Mouse (Mus musculus) hindbrain, embryonic 14.5 days (tissue): ENCODE measurements around the gene Ablim2. TPM values are rescaled to one million over a fixed set of nuclear protein-coding genes. Genes with fewer than 3 reads are reported as not detected.

ENCODE experiments used
- ATAC-seq: fragments of 200-750 bp; cut with Nextera tagmentation; 2 replicates; pipeline ENCODE4 v1.8.0; 2017; ENCODE audit warnings: moderate number of reproducible peaks, mild to moderate bottlenecking, moderate TSS enrichment, moderate library complexity; ENCODE audit not compliant: low FRiP score
- DNase-seq: peaks from one replicate; pipeline ENCODE4 v3.0.0-alpha.2; 2015; ENCODE audit warnings: low spot score
- H3K27ac ChIP-seq: fragments of 300-500 bp; sonication (generic); 2 replicates; pipeline ENCODE4 v1.5.1; 2014; ENCODE audit warnings: mild to moderate bottlenecking, moderate library complexity
- H3K27me3 ChIP-seq: fragments of 300-500 bp; sonication (generic); 2 replicates; pipeline ENCODE4 v1.6.1; 2014; ENCODE audit warnings: mild to moderate bottlenecking, low read length, mixed read lengths; ENCODE audit not compliant: control insufficient read depth, insufficient read depth
- H3K36me3 ChIP-seq: fragments of 300-500 bp; sonication (generic); replicated peaks from 2 replicates; pipeline ENCODE4 v1.6.1; 2014; ENCODE audit not compliant: control insufficient read depth, insufficient read depth
- H3K4me1 ChIP-seq: fragments of 300-500 bp; sonication (generic); replicated peaks from 2 replicates; pipeline ENCODE4 v1.6.1; 2014; ENCODE audit warnings: antibody characterized with exemption, low read length, mixed read lengths; ENCODE audit not compliant: control insufficient read depth, insufficient read depth
- H3K4me2 ChIP-seq: fragments of 300-500 bp; sonication (generic); replicated peaks from 2 replicates; pipeline ENCODE4 v1.6.1; 2014; ENCODE audit warnings: mild to moderate bottlenecking, moderate library complexity
- H3K4me3 ChIP-seq: fragments of 300-500 bp; sonication (generic); replicated peaks from 2 replicates; pipeline ENCODE4 v1.5.1; 2014; ENCODE audit warnings: mild to moderate bottlenecking, low read length
- H3K9ac ChIP-seq: fragments of 300-500 bp; sonication (generic); 2 replicates; pipeline ENCODE4 v1.6.1; 2014
- H3K9me3 ChIP-seq: fragments of 300-500 bp; sonication (generic); 2 replicates; pipeline ENCODE4 v1.6.1; 2016; ENCODE audit warnings: low read length; ENCODE audit not compliant: control insufficient read depth
- WGBS: fragments of 180-500 bp; shearing (Covaris S2); extraction: QIAGEN DNeasy Blood & Tissue Kit; methylation state at CpG from one replicate; pipeline ENCODE4 v1.1.7; 2014; 5-methylcytosine and 5-hydroxymethylcytosine counted together
- polyA plus RNA-seq: library from polyadenylated mRNA; unstranded; fragments of >200 nt; fragmentation: Nextera tagmentation; extraction: Ambion mirVana; gene quantifications from 2 replicates; pipeline ENCODE4 v1.2.1, GENCODE M21; 2014

The Ablim2 gene
- polyA plus RNA-seq, 1 experiment from 2014 or later, result 19.9 TPM

GRCm38 (mm10) chr5:35916666-35917065, 159.0 kb downstream of the Ablim2 start:
- H3K4me1 ChIP-seq, result peaks cover 63% of the 10 kb centered on the region

DNA sequence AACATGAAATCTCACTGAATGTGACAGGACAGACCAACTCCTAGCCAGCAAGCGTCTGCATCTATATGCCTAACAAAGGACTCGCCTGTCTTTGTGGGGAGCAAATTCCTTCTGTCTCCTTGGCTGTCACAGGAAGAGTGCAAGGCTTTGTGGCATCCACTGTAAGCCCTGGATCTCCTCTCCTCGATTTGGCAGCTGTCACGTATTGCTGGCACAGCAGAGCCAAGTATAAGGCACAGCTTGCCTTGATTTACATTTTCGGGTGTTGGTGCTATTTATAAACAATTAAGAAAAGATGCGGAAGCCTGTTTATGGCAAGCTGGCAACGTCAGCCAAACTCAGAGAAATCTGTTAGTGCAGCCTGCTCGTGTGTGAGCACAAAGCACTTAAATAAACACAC, 160.7 kb downstream of the Ablim2 start:
- peak overlapping the region; percentile 51 for H3K9ac ChIP-seq
- H3K4me2 ChIP-seq, result peak overlapping the region; percentile 13; the same call in 1 of the 2 replicates
- peak; percentile 58 for DNase-seq
- no peaks in the 10 kb centered on the region for H3K9me3 ChIP-seq
- no peak overlapping the region for H3K4me3 ChIP-seq
- H3K4me1 ChIP-seq, result peaks cover 78% of the 10 kb centered on the region
- peak; percentile 42; the same call in 1 of the 2 replicates for ATAC-seq
- H3K27ac ChIP-seq, result peak overlapping the region; percentile 91
- H3K27me3 ChIP-seq, result no peaks in the 10 kb centered on the region
- H3K36me3 ChIP-seq, result no peaks in the 10 kb centered on the region
- 14% methylated on average over 8 of the region's 8 CpGs for WGBS

More at GRCm38 (mm10) chr5:35916666-35917065, 159.0 kb downstream of the Ablim2 start:
- Histone ChIP-seq H3K9ac (no peak overlapping the region), H3K27me3 (no peaks in the 10 kb centered on the region), H3K27ac (no peak overlapping the region), H3K4me2 (no peak overlapping the region), H3K36me3 (no peaks in the 10 kb centered on the region), H3K9me3 (no peaks in the 10 kb centered on the region), H3K4me3 (no peak overlapping the region)
- no peak for ATAC-seq
- 24% methylated on average over 5 of the region's 5 CpGs for WGBS
- no peak for DNase-seq

DNA sequence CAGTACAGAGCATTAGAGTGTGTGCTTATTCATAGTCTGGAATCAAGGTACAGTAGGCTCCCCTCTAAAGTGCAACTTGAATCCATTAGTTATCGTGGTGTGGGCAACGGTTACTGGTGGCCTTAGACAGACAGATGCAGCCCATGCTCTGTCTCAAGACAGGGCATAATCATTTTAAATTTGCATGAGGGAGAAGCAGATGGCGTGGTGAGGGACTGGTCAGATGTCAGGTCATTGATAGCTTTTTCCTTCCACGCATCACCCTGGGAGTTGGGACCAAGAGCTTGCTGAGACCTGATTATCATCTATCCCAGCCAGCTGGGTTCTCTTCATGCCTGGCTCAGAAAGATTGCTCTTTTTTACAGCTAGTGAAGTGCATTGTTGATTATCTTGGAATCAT, 162.4 kb downstream of the Ablim2 start:
- Histone ChIP-seq H3K9me3 (no peaks in the 10 kb centered on the region), H3K4me2 (no peak overlapping the region), H3K27me3 (no peaks in the 10 kb centered on the region), H3K4me3 (no peak overlapping the region), H3K36me3 (no peaks in the 10 kb centered on the region), H3K27ac (0 out of 2 replicates have a peak overlapping the region, but pooled peaks have one; percentile 91), H3K4me1 (peaks cover 91% of the 10 kb centered on the region), H3K9ac (no peak overlapping the region)
- 27% methylated on average over 4 of the region's 4 CpGs for WGBS
- DNase-seq (no peak), ATAC-seq (no peak)

DNA sequence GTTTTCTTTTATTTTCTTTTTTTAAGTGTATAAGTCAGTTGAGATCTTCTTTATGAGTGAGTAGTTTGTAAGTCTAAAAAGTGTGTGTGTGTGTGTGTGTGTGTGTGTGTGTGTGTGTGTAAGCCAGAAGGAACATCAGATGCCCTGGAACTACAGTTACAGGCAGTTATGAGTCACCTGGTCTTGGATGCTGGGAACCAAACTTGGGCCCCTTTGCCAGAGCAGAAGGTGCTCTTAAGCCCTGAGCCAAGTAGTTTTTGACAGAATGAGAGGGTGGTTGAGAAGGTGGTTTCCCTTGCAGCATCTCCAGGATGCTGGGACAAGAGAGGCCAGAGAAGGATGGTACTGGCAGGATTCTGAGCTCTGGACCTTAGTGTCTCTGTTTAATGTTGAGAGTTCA, 162.9 kb downstream of the Ablim2 start:
- Histone ChIP-seq H3K27me3 (no peaks in the 10 kb centered on the region), H3K4me3 (no peak overlapping the region), H3K27ac (no peak overlapping the region; the same call in 1 of the 2 replicates), H3K4me1 (peaks cover 91% of the 10 kb centered on the region), H3K9me3 (no peaks in the 10 kb centered on the region), H3K36me3 (no peaks in the 10 kb centered on the region), H3K9ac (no peak overlapping the region), H3K4me2 (no peak overlapping the region)
- DNase-seq, result no peak
- no peak for ATAC-seq

GRCm38 (mm10) chr5:35921141-35921540, 163.5 kb downstream of the Ablim2 start:
- ATAC-seq (no peak), DNase-seq (no peak)
- 80% methylated on average over 6 of the region's 6 CpGs for WGBS
- Histone ChIP-seq H3K27ac (no peak overlapping the region), H3K4me1 (peaks cover 91% of the 10 kb centered on the region), H3K9me3 (no peaks in the 10 kb centered on the region), H3K27me3 (no peaks in the 10 kb centered on the region), H3K36me3 (no peaks in the 10 kb centered on the region), H3K4me2 (no peak overlapping the region), H3K4me3 (no peak overlapping the region), H3K9ac (no peak overlapping the region)

GRCm38 (mm10) chr5:35921595-35922254, 164.0 kb downstream of the Ablim2 start:
- 0 out of 2 replicates have a peak overlapping the region, but pooled peaks have one; percentile 2 for H3K4me2 ChIP-seq
- ATAC-seq (peak; percentile 15; the same call in 1 of the 2 replicates), DNase-seq (no peak)
- H3K36me3 ChIP-seq, result no peaks in the 10 kb centered on the region
- peaks cover 95% of the 10 kb centered on the region for H3K4me1 ChIP-seq
- WGBS, result 39% methylated on average over 10 of the region's 10 CpGs
- H3K27me3 ChIP-seq, result no peaks in the 10 kb centered on the region
- H3K9ac ChIP-seq, result no peak overlapping the region
- H3K4me3 ChIP-seq, result no peak overlapping the region
- H3K27ac ChIP-seq, result peak overlapping the region; percentile 53
- no peaks in the 10 kb centered on the region for H3K9me3 ChIP-seq

DNA sequence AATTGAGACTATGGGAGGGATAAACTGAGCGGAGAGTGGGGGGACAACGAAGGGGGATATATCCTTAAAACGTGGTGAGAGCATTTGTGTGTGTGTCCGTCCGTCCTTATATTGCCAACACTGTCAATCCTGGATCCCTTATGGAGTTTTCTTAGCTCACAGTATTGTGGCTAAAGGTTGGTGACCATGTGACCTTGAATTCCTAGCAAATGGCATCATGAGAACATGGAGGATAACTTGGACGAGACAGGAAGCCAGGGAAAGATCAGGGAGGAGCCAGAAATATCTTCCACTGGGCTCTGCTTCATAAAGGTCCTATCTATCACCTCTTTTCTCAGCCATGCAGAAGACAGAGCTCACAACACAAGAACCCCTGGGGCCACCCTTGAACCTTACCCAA, 165.8 kb downstream of the Ablim2 start:
- ATAC-seq, result no peak

DNA sequence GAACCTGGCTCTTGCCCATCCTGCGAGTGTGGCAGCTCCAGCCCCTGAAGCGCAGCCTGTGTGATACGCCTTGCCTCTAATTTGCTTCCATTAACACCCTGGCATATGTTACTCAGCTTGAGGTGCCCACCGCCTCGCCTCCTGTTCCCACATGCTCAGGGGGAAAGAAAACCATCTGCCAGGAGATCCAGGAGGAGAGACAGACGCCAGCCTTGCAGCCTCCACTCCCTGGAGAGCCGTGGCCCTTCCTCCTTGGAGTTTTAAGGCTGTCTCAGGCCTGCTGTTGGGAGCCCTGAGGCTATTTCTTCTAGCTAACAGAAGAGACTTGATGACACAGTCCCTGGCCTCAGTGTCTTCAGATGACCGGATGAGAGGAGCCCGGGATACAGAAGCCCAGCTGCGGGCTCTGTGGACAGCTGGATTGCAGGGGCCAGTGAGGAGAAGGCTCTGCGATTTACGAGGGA, 167.5 kb downstream of the Ablim2 start:
- no peak overlapping the region for H3K4me2 ChIP-seq
- H3K27me3 ChIP-seq, result no peaks in the 10 kb centered on the region
- H3K27ac ChIP-seq, result peak overlapping the region; percentile 60
- H3K9ac ChIP-seq, result no peak overlapping the region
- no peaks in the 10 kb centered on the region for H3K9me3 ChIP-seq
- no peak overlapping the region for H3K4me3 ChIP-seq
- H3K36me3 ChIP-seq, result no peaks in the 10 kb centered on the region
- ATAC-seq (peak; percentile 42; the same call in 1 of the 2 replicates), DNase-seq (peak; percentile 49)
- peaks cover 72% of the 10 kb centered on the region for H3K4me1 ChIP-seq
- WGBS, result 28% methylated on average over 12 of the region's 12 CpGs

More for the DNA sequence above, 165.8 kb downstream of the Ablim2 start:
- no peak overlapping the region for H3K4me2 ChIP-seq
- peaks cover 90% of the 10 kb centered on the region for H3K4me1 ChIP-seq
- 87% methylated on average over 6 of the region's 6 CpGs for WGBS
- no peak overlapping the region for H3K4me3 ChIP-seq
- DNase-seq, result no peak
- no peaks in the 10 kb centered on the region for H3K36me3 ChIP-seq
- no peak overlapping the region for H3K9ac ChIP-seq
- no peak overlapping the region for H3K27ac ChIP-seq
- no peaks in the 10 kb centered on the region for H3K27me3 ChIP-seq
- H3K9me3 ChIP-seq, result no peaks in the 10 kb centered on the region

DNA sequence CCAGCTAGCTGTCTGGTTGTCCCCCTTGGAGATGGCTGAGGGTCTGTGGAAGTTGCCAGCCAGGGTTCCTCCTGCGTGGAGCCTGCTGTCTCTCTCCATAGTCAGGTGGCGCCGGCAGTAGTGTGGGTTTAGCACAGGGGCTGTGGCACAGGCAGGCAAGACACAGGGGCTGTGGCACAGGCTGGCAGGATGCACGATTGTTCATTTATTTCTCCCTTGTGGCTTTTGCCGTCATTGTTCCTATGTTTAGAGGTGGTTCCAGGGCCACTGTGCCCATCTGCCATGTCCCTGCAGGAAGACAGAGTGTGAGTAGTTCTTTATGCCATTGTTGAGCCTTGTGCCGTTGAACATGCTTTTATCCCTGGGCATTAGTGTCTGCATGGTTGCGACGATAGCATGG, 168.8 kb downstream of the Ablim2 start:
- Histone ChIP-seq H3K27me3 (no peaks in the 10 kb centered on the region), H3K4me3 (no peak overlapping the region), H3K4me1 (peaks cover 59% of the 10 kb centered on the region), H3K27ac (peak overlapping the region; percentile 50; the same call in 1 of the 2 replicates), H3K9ac (peak overlapping the region; percentile 12; the same call in 1 of the 2 replicates), H3K9me3 (no peaks in the 10 kb centered on the region), H3K4me2 (no peak overlapping the region), H3K36me3 (no peaks in the 10 kb centered on the region)
- WGBS, result 32% methylated on average over 8 of the region's 8 CpGs
- peak; percentile 22; the same call in 1 of the 2 replicates for ATAC-seq
- no peak for DNase-seq
